ENCODE assay signal across 21 mouse cellular contexts in genomic region chr16:73120568-73120967, GRCm38 (mm10).
DNase-seq lines count a peak whose midpoint lies in the region; ATAC-seq and TF ChIP-seq lines count a peak whose summit lies in the region.
"Had no signal": no experiment of that assay in that cellular context is flagged by ENCODE, and none has a peak within 500 bp of the region (broad histone marks: within the 10 kb centered on the region; RNA-seq: fewer than 3 reads in every experiment).

No protein-coding gene starts in this region.

- H3K27ac ChIP-seq in embryonic facial prominence, embryonic 11.5 days (replicated peaks; ENCODE audit: low read depth, low read length), result no peak overlapping the region
- H3K27ac ChIP-seq in embryonic facial prominence, embryonic 10.5 days (replicated peaks), result no peak overlapping the region
- no peak overlapping the region for H3K27ac ChIP-seq in ES-E14 (ENCODE audit: insufficient read depth, low read depth, low read length, poor library complexity, severe bottlenecking)
- H3K27ac ChIP-seq in forebrain, embryonic 16.5 days (ENCODE audit: low read length), result no peak overlapping the region
- H3K27ac ChIP-seq: embryonic facial prominence, embryonic 13.5 days; forebrain, embryonic 13.5 days; heart, embryonic 10.5 days; heart, embryonic 15.5 days; hindbrain, embryonic 15.5 days had no signal

- ATAC-seq in embryonic facial prominence, embryonic 11.5 days (replicated peaks; ENCODE audit: insufficient number of reproducible peaks, low FRiP score, low TSS enrichment, low read depth), result no peak
- no peak for ATAC-seq in forebrain, embryonic 16.5 days
- ATAC-seq: forebrain, embryonic 13.5 days; intestine, embryonic 16.5 days had no signal

- no peak overlapping the region for H3K9ac ChIP-seq in embryonic facial prominence, embryonic 11.5 days (replicated peaks; ENCODE audit: low read length)
- no peak overlapping the region for H3K9ac ChIP-seq in ES-E14 (ENCODE audit: insufficient read depth, low read depth, low read length, poor library complexity, severe bottlenecking)
- H3K9ac ChIP-seq in forebrain, embryonic 16.5 days (replicated peaks; ENCODE audit: low read depth, low read length), result no peak overlapping the region
- H3K9ac ChIP-seq: embryonic facial prominence, embryonic 13.5 days; forebrain, embryonic 13.5 days; heart, embryonic 15.5 days; hindbrain, embryonic 15.5 days had no signal

- H3K4me2 ChIP-seq in embryonic facial prominence, embryonic 11.5 days (ENCODE audit: low read depth, low read length), result no peak overlapping the region
- no peak overlapping the region for H3K4me2 ChIP-seq in forebrain, embryonic 16.5 days (ENCODE audit: low read length)
- H3K4me2 ChIP-seq: embryonic facial prominence, embryonic 13.5 days; forebrain, embryonic 13.5 days; heart, embryonic 15.5 days; hindbrain, embryonic 15.5 days had no signal

- no peaks in the 10 kb centered on the region for H3K9me3 ChIP-seq in embryonic facial prominence, embryonic 11.5 days (replicated peaks; ENCODE audit: control insufficient read depth, low read length)
- no peaks in the 10 kb centered on the region for H3K9me3 ChIP-seq in embryonic facial prominence, embryonic 10.5 days
- no peaks in the 10 kb centered on the region for H3K9me3 ChIP-seq in ES-E14 (ENCODE audit: control insufficient read depth, insufficient read depth, low read depth, low read length)
- no peaks in the 10 kb centered on the region for H3K9me3 ChIP-seq in forebrain, embryonic 16.5 days (ENCODE audit: control insufficient read depth, low read length)
- H3K9me3 ChIP-seq: embryonic facial prominence, embryonic 13.5 days; forebrain, embryonic 13.5 days; heart, embryonic 10.5 days; heart, embryonic 15.5 days; hindbrain, embryonic 15.5 days had no signal

- in situ Hi-C loops in ES-E14 (cut with MboI; ENCODE audit: low sequenced_read_pairs in 2 of 2, unreplicated experiment in 2 of 2), result no loop called here

- H3K4me1 ChIP-seq in embryonic facial prominence, embryonic 11.5 days (ENCODE audit: control insufficient read depth, insufficient read depth, low read length), result no peaks in the 10 kb centered on the region
- H3K4me1 ChIP-seq in embryonic facial prominence, embryonic 10.5 days, result 0 out of 2 replicates have a peak, but pooled peaks cover 3% of the 10 kb centered on the region
- H3K4me1 ChIP-seq in ES-E14 (ENCODE audit: control insufficient read depth in 2 of 2, insufficient read depth in 2 of 2, low read length in 2 of 2, poor library complexity in 1 of 2), result peaks cover 0 to 2% of the 10 kb centered on the region in 2 experiments; a peak in 2 of 4 replicates
- no peaks in the 10 kb centered on the region for H3K4me1 ChIP-seq in forebrain, embryonic 16.5 days (replicated peaks; ENCODE audit: control insufficient read depth, insufficient read depth, low read length)
- H3K4me1 ChIP-seq: embryonic facial prominence, embryonic 13.5 days; forebrain, embryonic 13.5 days; heart, embryonic 10.5 days; heart, embryonic 15.5 days; hindbrain, embryonic 15.5 days had no signal

- no peak overlapping the region for H3K4me3 ChIP-seq in embryonic facial prominence, embryonic 11.5 days (ENCODE audit: low read depth, low read length)
- no peak overlapping the region for H3K4me3 ChIP-seq in embryonic facial prominence, embryonic 10.5 days
- no peak overlapping the region for H3K4me3 ChIP-seq in ES-E14 (ENCODE audit: insufficient read depth in 1 of 2, low read depth in 1 of 2, low read length in 2 of 2, poor library complexity in 1 of 2, severe bottlenecking in 1 of 2)
- H3K4me3 ChIP-seq in forebrain, embryonic 16.5 days (replicated peaks; ENCODE audit: low read length), result no peak overlapping the region
- H3K4me3 ChIP-seq: embryonic facial prominence, embryonic 13.5 days; forebrain, embryonic 13.5 days; heart, embryonic 10.5 days; heart, embryonic 15.5 days; hindbrain, embryonic 15.5 days had no signal

- DNase-seq in embryonic facial prominence, embryonic 11.5 days (ENCODE audit: low spot score), result peak; percentile 18
- no peak for DNase-seq in embryonic facial prominence, embryonic 10.5 days (ENCODE audit: low spot score)
- peak; percentile 35 for DNase-seq in ES-E14 (ENCODE audit: low read depth, low spot score)
- peak; percentile 82 for DNase-seq in forelimb bud, embryonic 11.5 days (ENCODE audit: low read depth, low spot score)
- no peak for DNase-seq in heart, adult 9 months (ENCODE audit: low spot score in 2 of 2)
- DNase-seq: adrenal gland, adult 2 months; adrenal gland, postnatal 25 days; cerebellum, adult 8-10 months; cerebellum, postnatal 14 days; gastrocnemius, postnatal 36 days; heart, adult 11 months; heart, postnatal 14 days; kidney, adult 2 months had no signal

- H3K36me3 ChIP-seq in embryonic facial prominence, embryonic 11.5 days (replicated peaks; ENCODE audit: control insufficient read depth, insufficient read depth, low read depth, low read length), result no peaks in the 10 kb centered on the region
- H3K36me3 ChIP-seq in embryonic facial prominence, embryonic 10.5 days (replicated peaks), result no peaks in the 10 kb centered on the region
- no peaks in the 10 kb centered on the region for H3K36me3 ChIP-seq in ES-E14 (ENCODE audit: control insufficient read depth, insufficient read depth, low read length, poor library complexity, severe bottlenecking)
- H3K36me3 ChIP-seq in forebrain, embryonic 16.5 days (ENCODE audit: control insufficient read depth, insufficient read depth), result no peaks in the 10 kb centered on the region
- H3K36me3 ChIP-seq: embryonic facial prominence, embryonic 13.5 days; heart, embryonic 10.5 days; heart, embryonic 15.5 days; hindbrain, embryonic 15.5 days had no signal

- no peaks in the 10 kb centered on the region for H3K27me3 ChIP-seq in embryonic facial prominence, embryonic 11.5 days (ENCODE audit: control insufficient read depth, insufficient read depth, low read length)
- H3K27me3 ChIP-seq in embryonic facial prominence, embryonic 10.5 days (replicated peaks; ENCODE audit: low read depth, poor library complexity, severe bottlenecking), result no peaks in the 10 kb centered on the region
- H3K27me3 ChIP-seq in forebrain, embryonic 16.5 days (replicated peaks; ENCODE audit: control insufficient read depth, insufficient read depth, low read length), result no peaks in the 10 kb centered on the region
- H3K27me3 ChIP-seq: CH12.LX; embryonic facial prominence, embryonic 13.5 days; forebrain, embryonic 13.5 days; heart, embryonic 15.5 days; hindbrain, embryonic 15.5 days had no signal

TF ChIP-seq in ES-E14, 5 proteins besides CTCF, POLR2A, EP300 and RAD21:
- TF ChIP-seq MAFK (IDR thresholded peaks at IDR 0.05; ENCODE audit: insufficient read depth, low read depth, low read length), result no peak
- TF ChIP-seq ZC3H11A (IDR thresholded peaks at IDR 0.05; ENCODE audit: borderline replicate concordance, low read depth, low read length), result no peak
- peak; percentile 93 for TF ChIP-seq ZNF384 (IDR thresholded peaks at IDR 0.05; ENCODE audit: low read depth, low read length)

Comparison
In these comparisons a context has a peak if more than half of its experiments do, and no peak if none do; other contexts are left out.
1. DNase-seq: peak in embryonic facial prominence, embryonic 11.5 days (single experiment), ES-E14 (single experiment) and forelimb bud, embryonic 11.5 days (single experiment); none in embryonic facial prominence, embryonic 10.5 days (single experiment) and heart, adult 9 months (0 of 2).